Mouse (Mus musculus) hindbrain, postnatal 0 days (tissue): ENCODE results near the gene Lmf1. TPM values are rescaled to one million over a fixed set of nuclear protein-coding genes. Genes with fewer than 3 reads are reported as not detected.
A peak's percentile ranks its signal among the peaks of the same experiment; 100 is the strongest.

ENCODE experiments used
- ATAC-seq: fragments of 200-750 bp; cut with Nextera tagmentation; 2 replicates; pipeline ENCODE4 v1.8.0; 2017; ENCODE audit warnings: mild to moderate bottlenecking, moderate TSS enrichment, moderate library complexity
- DNase-seq: peaks from one replicate; pipeline ENCODE4 v3.0.0-alpha.2; 2015; ENCODE audit warnings: low spot score
- H3K27ac ChIP-seq: fragments of 300-500 bp; sonication (generic); 2 replicates; pipeline ENCODE4 v1.5.1; 2014; ENCODE audit warnings: mild to moderate bottlenecking
- H3K27me3 ChIP-seq: fragments of 300-500 bp; sonication (generic); 2 replicates; pipeline ENCODE4 v1.6.1; 2014; ENCODE audit warnings: low read length, mixed read lengths; ENCODE audit not compliant: insufficient read depth
- H3K36me3 ChIP-seq: fragments of 300-500 bp; sonication (generic); 2 replicates; pipeline ENCODE4 v1.6.1; 2014; ENCODE audit warnings: low read length, mixed read lengths; ENCODE audit not compliant: insufficient read depth
- H3K4me1 ChIP-seq: fragments of 300-500 bp; sonication (generic); 2 replicates; pipeline ENCODE4 v1.6.1; 2014; ENCODE audit warnings: antibody characterized with exemption, low read length, mixed read lengths; ENCODE audit not compliant: insufficient read depth
- H3K4me2 ChIP-seq: fragments of 300-500 bp; sonication (generic); 2 replicates; pipeline ENCODE4 v1.6.1; 2014; ENCODE audit warnings: low read depth, mild to moderate bottlenecking, low read length, moderate library complexity, mixed read lengths
- H3K4me3 ChIP-seq: fragments of 300-500 bp; sonication (generic); 2 replicates; pipeline ENCODE4 v1.5.1; 2014; ENCODE audit warnings: low read length
- H3K9ac ChIP-seq: fragments of 300-500 bp; sonication (generic); replicated peaks from 2 replicates; pipeline ENCODE4 v1.6.1; 2014; ENCODE audit warnings: mild to moderate bottlenecking, low read length, moderate library complexity, mixed read lengths
- H3K9me3 ChIP-seq: fragments of 300-500 bp; sonication (generic); 2 replicates; pipeline ENCODE4 v1.6.1; 2016; ENCODE audit warnings: low read length, mixed read lengths
- CTCF ChIP-seq: IDR thresholded peaks from 2 replicates; pipeline ENCODE4 v1.5.1; 2016; ENCODE audit warnings: antibody characterized with exemption, control low read depth, low read depth
- WGBS: fragments of 180-500 bp; shearing (Covaris S2); extraction: QIAGEN DNeasy Blood & Tissue Kit; methylation state at CpG from one replicate; pipeline ENCODE4 v1.1.7; 2014; 5-methylcytosine and 5-hydroxymethylcytosine counted together
- polyA plus RNA-seq: library from polyadenylated mRNA; unstranded; fragments of >200 nt; fragmentation: Nextera tagmentation; extraction: Ambion mirVana; gene quantifications from 2 replicates; pipeline ENCODE4 v1.2.1, GENCODE M21; 2015
- total RNA-seq: library from RNA; depleted of rRNA; stranded (reverse); fragments of >200 nt; gene quantifications from 2 replicates; pipeline ENCODE4 v1.2.3, GENCODE M21; 2014

Lmf1 gene
- total and polyA plus RNA-seq, 2 experiments from 2014 or later, result 21.4 to 45.1 TPM

GRCm38 (mm10) chr17:25610151-25610550 is 31.3 kb downstream of the Lmf1 start:
- Histone ChIP-seq H3K9ac (no peak overlapping the region), H3K27ac (peak overlapping the region; percentile 29), H3K27me3 (no peaks in the 10 kb centered on the region), H3K4me3 (no peak overlapping the region), H3K4me2 (peak overlapping the region; percentile 21; the same call in 1 of the 2 replicates), H3K4me1 (peaks cover 16% of the 10 kb centered on the region), H3K9me3 (no peaks in the 10 kb centered on the region), H3K36me3 (no peaks in the 10 kb centered on the region)
- ATAC-seq (peak; percentile 63; the same call in 1 of the 2 replicates), DNase-seq (peak; percentile 77)
- no peak for TF ChIP-seq CTCF
- 41% methylated on average over 9 of the region's 9 CpGs for WGBS

DNA sequence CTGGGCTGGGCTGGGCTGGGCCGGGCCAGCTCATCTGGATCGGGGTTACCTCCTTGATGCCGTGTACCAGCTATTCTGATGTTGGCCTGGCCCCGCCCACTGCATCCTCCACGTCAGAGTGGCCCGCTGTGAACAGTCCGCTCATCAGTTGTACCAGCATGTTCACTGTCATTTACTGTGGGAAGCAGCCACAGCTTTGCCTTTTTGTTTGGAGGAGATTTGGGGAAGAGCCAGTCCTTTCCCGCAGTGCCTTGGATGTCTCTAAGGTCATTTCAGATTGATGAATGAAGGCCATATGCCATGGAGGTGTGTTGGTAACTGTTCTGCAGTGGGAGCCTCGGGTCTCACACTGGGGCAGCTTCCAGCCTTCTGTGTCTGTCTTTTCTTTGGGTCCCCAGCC is 33.7 kb downstream of the Lmf1 start:
- ATAC-seq (no peak), DNase-seq (no peak)
- Histone ChIP-seq H3K4me3 (no peak overlapping the region), H3K9ac (no peak overlapping the region), H3K4me1 (peaks cover 16% of the 10 kb centered on the region), H3K27me3 (no peaks in the 10 kb centered on the region), H3K9me3 (no peaks in the 10 kb centered on the region), H3K4me2 (no peak overlapping the region), H3K27ac (no peak overlapping the region), H3K36me3 (no peaks in the 10 kb centered on the region)
- WGBS, result 69% methylated on average over 9 of the region's 9 CpGs
- no peak for TF ChIP-seq CTCF

- ATAC-seq (no peak), DNase-seq (no peak)
- Histone ChIP-seq H3K4me3 (no peak overlapping the region), H3K36me3 (no peaks in the 10 kb centered on the region), H3K27ac (no peak overlapping the region), H3K9me3 (no peaks in the 10 kb centered on the region), H3K27me3 (no peaks in the 10 kb centered on the region), H3K4me2 (no peak overlapping the region), H3K4me1 (peaks cover 16% of the 10 kb centered on the region), H3K9ac (no peak overlapping the region)
- WGBS, result 91% methylated on average over 6 of the region's 6 CpGs
- no peak for TF ChIP-seq CTCF
Measured at GRCm38 (mm10) chr17:25613323-25613722, 34.4 kb downstream of the Lmf1 start.

DNA sequence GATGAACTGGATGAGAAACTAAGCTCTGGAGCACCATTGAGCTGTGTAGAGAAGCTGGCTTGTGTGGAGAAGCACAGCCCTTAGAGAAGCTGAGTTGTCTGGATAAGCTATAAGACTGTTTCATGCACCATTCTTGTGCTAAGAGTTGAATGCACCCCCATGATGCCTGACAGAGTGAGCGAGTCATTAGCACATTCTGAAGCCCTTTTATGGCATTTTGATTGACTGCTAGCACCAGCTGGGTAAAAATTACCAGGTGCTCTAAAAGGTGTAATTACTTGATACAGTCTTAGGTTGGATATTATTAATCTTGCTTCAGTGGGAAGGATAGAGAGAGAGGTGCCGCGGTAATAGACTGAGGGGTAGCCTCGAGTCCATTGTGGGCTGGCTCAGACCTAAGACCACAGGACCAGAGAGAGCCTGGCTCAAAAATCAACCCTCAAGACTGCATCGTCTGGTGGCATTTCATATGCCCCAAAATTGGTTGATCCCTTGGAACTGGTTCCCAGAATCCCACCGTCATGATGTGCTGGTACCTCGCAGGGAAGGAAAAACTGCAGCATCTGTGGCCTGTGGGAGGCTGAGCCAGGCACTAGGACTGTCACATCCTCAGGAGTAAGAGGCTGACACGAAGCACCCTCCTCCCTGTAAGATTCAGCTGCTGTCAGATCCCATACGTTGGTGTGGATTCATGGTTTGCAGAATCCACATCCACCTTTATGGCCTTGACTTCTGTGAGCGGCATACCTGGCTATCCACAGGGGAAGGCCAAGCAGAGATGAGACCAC is 36.0 kb downstream of the Lmf1 start:
- 85% methylated on average over 10 of the region's 10 CpGs for WGBS
- DNase-seq, result no peak
- Histone ChIP-seq H3K9me3 (no peaks in the 10 kb centered on the region), H3K27me3 (no peaks in the 10 kb centered on the region), H3K36me3 (no peaks in the 10 kb centered on the region), H3K4me1 (peaks cover 10% of the 10 kb centered on the region), H3K4me3 (no peak overlapping the region), H3K4me2 (no peak overlapping the region), H3K9ac (no peak overlapping the region), H3K27ac (no peak overlapping the region)
- no peak for TF ChIP-seq CTCF
- no peak for ATAC-seq

GRCm38 (mm10) chr17:25618508-25619056 is 39.7 kb downstream of the Lmf1 start:
- TF ChIP-seq CTCF, result no peak
- DNase-seq (peak; percentile 90), ATAC-seq (peak; percentile 72)
- H3K9ac ChIP-seq, result no peak overlapping the region
- peak overlapping the region; percentile 62; the same call in 1 of the 2 replicates for H3K27ac ChIP-seq
- no peak overlapping the region for H3K4me3 ChIP-seq
- H3K36me3 ChIP-seq, result no peaks in the 10 kb centered on the region
- H3K9me3 ChIP-seq, result no peaks in the 10 kb centered on the region
- no peaks in the 10 kb centered on the region for H3K27me3 ChIP-seq
- 24% methylated on average over 16 of the region's 16 CpGs for WGBS
- peak overlapping the region; percentile 26 for H3K4me2 ChIP-seq
- H3K4me1 ChIP-seq, result peaks cover 4% of the 10 kb centered on the region; the same call in 1 of the 2 replicates

DNA sequence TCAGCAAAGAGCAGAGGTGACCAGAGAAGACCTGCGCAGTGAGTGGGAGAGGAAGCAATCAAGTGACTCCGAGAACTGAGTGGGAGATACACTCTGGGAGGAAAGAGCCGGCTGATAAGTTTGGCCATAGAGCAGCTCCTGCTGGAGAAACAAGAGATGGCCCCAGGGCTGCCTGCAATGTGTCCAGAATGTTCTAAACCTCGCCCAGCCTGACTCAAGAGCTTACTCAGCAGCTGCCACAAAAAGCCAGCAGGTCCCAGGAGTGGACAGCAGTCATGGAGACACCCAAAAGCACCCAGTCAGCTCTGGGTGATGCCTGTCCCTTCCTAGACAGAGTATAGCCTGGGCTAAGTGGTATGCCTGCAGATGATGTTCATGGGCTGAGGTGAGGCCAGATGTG is 44.6 kb downstream of the Lmf1 start:
- ATAC-seq, result no peak

DNA sequence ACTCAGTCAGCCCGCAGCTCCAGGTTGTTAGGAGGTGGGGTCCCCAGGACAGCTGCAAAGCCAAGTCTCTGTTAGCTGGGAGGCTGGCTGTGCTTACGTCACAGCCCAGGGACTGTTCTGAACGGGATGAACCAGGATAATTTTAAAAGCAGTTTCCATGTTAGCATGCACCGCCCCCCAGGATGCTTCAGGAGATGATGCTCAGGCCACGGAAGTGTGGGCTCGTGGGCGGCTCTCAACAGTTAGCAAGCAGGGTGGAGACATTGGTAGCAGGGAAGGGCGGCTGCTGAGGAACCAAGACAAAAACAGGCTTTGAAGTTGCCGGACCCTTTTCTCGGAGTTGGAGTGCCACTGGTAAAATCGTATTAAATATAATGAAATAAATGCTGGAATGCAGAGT is 45.0 kb downstream of the Lmf1 start:
- no peak for TF ChIP-seq CTCF
- DNase-seq, result no peak
- ATAC-seq, result no peak
- Histone ChIP-seq H3K9me3 (no peaks in the 10 kb centered on the region), H3K4me3 (no peak overlapping the region), H3K27me3 (no peaks in the 10 kb centered on the region), H3K9ac (no peak overlapping the region), H3K4me1 (peaks cover 14% of the 10 kb centered on the region; the same call in 1 of the 2 replicates), H3K27ac (no peak overlapping the region), H3K4me2 (no peak overlapping the region), H3K36me3 (no peaks in the 10 kb centered on the region)
- WGBS, result 49% methylated on average over 11 of the region's 11 CpGs

More for the DNA sequence above, 44.6 kb downstream of the Lmf1 start:
- no peaks in the 10 kb centered on the region for H3K36me3 ChIP-seq
- H3K4me1 ChIP-seq, result peaks cover 18% of the 10 kb centered on the region; the same call in 1 of the 2 replicates
- H3K9ac ChIP-seq, result no peak overlapping the region
- no peak overlapping the region for H3K4me3 ChIP-seq
- no peak overlapping the region for H3K4me2 ChIP-seq
- WGBS, result 88% methylated on average over 4 of the region's 4 CpGs
- no peak for TF ChIP-seq CTCF
- H3K9me3 ChIP-seq, result no peaks in the 10 kb centered on the region
- H3K27me3 ChIP-seq, result no peaks in the 10 kb centered on the region
- DNase-seq, result no peak
- H3K27ac ChIP-seq, result no peak overlapping the region
